Mouse (Mus musculus): ENCODE measurements around the gene Baiap2.
A peak's percentile ranks its signal among the peaks of the same experiment; 100 is the strongest.

Gene Baiap2

GRCm38 (mm10) chr11:120014758-120015157, 72.2 kb downstream of the Baiap2 start:
- DNase-seq = no peak

DNA sequence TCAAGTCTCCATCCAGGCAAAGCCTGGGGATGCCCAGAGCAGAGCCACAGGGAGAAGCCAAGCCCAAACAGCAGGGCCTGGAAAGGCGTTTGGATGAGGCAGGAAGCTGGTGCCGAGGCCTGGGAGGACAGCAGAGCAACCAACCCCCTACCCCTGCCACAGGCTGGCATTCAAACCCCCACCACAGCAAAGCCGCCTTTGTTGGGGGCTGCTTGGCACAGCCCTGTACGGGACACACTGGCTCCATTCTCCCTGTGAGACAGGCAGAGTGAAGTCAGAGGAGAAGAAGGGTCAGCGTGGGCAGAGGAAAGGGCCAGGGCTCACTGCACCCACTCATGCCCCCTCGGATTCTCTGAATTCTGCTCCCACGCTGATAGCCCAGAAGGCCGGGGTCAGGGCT, 74.4 kb downstream of the Baiap2 start:
- no peak for DNase-seq

- DNase-seq = no peak
Measured at GRCm38 (mm10) chr11:120019542-120020440, 77.2 kb downstream of the Baiap2 start.

DNA sequence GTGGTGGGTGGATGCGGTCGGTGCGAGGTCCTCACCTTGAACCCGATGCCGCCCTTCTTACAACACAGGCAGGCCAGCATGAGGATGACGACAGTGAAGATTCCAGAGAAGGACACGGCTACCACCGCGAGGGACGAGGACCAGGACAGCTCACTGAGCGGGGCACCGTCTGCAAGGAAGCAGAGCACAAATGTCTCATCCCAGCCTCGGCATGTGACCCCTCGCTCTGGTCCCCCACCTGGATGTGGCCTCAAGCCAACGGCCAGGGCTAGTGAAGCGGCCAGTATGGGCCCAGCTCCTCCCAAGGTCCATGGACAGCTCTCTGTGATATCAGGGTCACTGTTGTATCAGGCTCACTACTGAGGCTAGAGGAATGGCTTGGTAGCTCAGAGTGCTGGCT, 78.8 kb downstream of the Baiap2 start:
- DNase-seq = no peak

- no peak for DNase-seq
Measured at GRCm38 (mm10) chr11:120022216-120022615, 79.7 kb downstream of the Baiap2 start.

DNA sequence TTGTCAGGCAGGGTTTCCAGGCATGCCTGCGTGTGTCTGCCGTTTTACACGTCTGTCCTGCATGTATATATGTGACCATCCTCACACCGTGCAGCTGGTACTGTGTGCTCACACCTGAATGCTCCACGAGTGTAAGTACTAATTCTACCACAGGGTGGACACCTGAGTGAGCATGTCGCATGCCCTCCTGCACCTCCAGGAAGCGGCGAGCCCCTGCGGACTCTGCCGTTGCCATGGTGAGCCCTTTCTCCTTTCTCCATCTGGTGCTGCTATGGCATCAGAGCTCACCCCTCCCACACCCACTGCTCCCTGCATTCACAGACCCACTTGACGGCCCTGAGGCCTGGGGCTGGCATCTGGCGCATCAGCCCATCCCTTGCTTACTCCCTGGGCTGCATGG, 80.3 kb downstream of the Baiap2 start:
- DNase-seq = no peak

- DNase-seq = no peak
Measured at GRCm38 (mm10) chr11:120026941-120027340, 84.4 kb downstream of the Baiap2 start.

DNA sequence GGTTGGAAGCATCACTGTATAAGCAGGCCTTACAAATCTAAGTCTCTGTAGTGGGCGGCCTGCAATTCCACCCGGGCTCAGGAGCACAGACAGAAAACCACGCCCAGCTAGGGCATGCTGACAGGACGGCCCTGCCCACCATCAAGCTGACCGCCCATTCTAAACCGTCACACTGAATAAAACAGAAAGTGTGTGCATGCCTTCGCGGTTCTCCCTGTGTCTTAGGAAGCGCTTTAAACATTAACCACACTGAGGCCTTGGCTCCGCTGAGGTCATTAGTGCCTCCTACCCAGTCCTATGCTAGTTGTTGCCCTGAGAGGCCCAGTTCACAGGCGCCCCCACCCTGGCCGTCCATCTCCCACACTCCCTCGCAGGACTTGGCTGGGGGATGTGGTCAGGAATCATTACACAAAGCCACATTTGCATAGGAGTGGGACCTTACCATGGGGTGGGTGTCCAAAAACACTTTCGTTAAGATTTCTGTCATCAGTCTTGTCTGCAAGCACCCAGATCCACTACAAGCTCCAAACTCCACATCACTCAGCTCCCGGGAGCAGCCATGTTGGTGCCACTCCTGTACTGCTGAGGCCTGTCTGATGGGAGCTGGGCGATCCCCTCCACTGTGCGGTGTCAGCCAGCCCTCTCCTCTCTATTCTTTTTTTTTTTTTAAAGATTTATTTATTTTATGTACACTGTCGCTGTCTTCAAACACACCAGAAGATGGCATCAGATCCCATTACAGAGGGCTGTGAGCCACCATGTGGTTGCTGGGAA, 85.9 kb downstream of the Baiap2 start:
- no peak for DNase-seq

DNA sequence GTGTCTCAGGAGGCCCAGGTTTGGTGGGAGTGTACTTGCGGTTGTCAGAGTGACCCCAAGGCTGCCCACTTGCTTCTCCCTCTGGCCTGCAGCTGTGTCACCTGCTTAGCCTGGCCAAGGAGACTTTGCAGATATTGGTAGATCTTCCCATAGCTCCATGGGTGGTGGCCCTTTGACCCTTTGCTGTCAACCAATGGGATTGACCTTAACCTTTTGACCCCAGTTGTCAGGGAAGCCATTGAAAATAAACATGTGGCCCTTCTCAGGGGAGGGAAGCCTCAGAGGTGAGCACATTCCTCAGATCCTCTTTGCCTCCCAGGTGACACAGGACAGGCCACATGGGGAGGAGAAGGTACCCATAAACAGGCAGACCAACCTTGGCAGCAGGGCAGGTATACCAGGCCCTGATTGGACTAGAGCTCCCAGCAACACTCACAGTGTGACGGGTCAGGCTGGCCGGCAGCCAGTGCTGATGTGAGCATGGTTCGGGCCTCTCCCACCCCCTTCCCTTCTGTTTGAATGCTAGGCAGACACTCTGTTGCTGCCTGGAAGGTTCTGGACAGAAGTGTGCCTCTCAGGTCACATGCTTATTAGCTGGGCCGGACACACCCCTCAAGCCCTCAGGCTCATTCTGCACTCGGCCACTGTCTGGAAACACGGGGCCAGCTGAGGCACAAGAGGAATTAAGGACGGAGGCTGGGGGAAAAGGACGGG, 87.0 kb downstream of the Baiap2 start:
- no peak for DNase-seq

GRCm38 (mm10) chr11:120030145-120030901, 87.8 kb downstream of the Baiap2 start:
- DNase-seq = no peak

- no peak for DNase-seq
Measured at GRCm38 (mm10) chr11:120032052-120032451, 89.5 kb downstream of the Baiap2 start.

GRCm38 (mm10) chr11:120033473-120033872, 90.9 kb downstream of the Baiap2 start:
- no peak for DNase-seq

DNA sequence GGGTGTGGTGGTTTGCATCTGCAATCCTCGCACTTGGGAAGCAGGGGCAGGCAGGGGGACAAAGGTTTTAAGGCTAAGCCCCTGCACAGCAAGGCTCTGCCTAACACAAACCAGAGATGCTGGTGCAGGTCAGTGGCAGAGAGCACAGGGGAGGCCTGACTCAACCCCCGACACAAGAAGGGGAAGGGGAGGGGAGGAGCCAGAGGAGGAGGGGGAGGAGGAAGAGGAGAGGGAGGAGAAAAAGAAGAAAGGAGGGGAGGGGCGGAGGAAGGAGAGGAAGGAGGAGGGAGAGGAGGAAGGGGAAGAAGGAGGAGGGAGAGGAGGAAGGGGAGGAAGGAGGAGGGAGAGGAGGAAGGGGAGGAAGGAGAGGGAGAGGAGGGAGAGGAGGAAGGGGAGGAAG, 91.7 kb downstream of the Baiap2 start:
- DNase-seq = no peak

GRCm38 (mm10) chr11:120034762-120035161, 92.2 kb downstream of the Baiap2 start:
- no peak for DNase-seq

DNA sequence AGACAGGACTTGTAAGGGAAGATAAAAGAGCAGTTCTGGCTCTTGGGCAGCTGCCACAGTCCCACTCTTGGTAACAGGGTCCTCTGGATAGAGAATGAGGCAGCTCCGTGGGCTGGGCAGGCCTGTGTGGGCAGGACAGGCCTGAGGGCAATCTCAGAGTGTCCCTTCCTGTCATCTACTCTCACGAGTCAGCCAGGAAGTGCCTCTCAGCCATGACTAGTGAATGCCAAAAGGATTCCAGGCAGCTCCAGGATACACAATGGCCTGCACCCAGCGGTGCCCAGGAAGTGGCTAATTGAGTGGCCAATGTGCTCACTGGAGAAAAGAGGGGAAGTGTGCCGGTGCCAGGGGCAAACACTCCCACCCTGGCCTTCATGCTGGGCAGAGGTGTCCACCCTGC, 97.0 kb downstream of the Baiap2 start:
- DNase-seq = peak; percentile 39

DNA sequence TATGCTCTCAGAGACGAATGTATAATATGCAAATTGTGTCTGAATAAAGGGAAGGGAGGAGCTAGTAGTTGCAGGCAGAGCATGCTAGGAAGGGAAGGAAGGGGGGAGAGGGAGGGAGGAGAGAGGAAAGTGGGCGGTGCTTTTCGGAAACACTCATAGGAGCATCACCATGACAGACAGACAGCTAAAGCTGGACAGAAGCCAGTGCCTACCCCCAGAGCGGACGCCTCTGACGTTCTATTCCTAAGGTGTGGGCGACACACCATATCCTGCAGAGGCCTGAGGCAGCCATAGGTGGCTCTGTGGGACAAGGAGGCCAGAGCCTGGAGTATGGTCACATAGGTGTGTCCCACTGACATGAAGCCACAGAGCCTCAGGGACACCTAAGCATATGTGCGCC, 97.9 kb downstream of the Baiap2 start:
- DNase-seq = peak; percentile 85

GRCm38 (mm10) chr11:120041191-120042123, 98.9 kb downstream of the Baiap2 start:
- peak; percentile 62 for DNase-seq

DNA sequence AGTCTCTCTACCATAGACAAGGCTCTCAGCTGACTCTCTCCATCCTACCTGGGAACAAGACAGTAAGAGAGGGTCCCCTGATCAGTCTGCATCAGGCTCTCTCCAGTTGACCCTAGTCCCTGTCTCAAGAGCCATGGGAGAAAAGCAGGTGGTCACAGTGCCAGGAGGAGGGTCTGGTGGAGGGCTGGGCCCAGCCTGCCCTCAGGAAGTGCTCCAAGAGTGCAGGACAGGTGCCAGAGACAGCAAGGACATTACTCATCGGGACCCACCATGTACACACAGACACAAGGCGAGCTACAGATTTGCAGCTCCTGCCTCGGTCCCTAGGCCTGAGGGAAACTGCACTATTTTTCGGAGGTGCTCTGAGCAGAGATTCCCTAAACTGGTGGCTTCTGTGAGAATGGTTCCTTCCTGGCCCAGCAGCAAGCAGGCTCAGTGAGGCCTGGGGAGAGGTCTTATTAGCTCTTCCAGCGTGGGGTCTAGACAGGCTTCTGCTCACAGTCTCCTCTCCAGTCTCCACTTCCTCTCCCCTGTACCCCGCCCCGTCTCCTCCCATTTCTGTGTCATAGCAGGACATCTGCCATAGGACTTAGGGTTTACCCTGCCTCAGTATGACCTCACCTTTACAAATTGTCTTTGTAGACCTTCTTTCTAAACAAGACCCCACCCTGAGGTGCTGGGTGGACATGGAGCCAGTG, 99.7 kb downstream of the Baiap2 start:
- no peak for DNase-seq

GRCm38 (mm10) chr11:120045341-120045740, 102.8 kb downstream of the Baiap2 start:
- DNase-seq = no peak

DNA sequence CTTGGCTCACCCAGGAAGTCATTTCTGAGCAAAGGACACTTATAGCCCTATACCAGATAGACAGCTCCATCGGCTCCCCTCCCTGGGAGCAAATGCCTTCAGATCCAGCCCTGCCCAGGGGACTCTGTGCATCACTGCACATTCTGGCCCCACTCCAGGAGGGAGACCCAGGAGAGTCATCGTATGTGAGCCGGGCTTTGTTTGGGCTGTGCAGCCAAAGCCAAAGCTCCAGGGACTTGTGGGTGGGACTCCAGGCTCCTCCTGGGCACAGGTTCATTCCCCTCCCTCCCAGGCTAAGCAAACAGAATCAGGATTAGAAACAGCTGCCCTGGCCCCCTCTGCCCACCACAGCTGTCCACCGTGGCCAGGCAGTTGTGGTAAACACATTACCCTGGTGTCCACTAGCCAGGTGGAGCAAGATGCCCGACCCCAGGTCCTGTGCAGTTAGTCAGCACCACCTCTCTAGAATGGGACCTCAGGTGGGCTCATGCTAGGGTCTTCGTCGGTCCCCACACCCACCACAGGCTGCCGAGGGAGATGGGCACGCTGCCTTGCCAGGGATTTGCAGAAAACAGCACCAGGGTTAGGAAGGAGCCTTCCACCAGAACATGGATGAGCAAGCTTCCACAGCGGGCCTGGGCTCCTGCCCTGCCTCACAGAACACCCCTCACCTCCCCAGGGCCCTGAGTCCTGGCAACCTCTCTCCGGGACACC, 103.4 kb downstream of the Baiap2 start:
- peak; percentile 60 for DNase-seq

Measured in right cerebral cortex, adult 18-20 months (tissue).